Comparison of ENCODE assay signal across 23 mouse cellular contexts in genomic region chr10:12816530-12816929, GRCm38 (mm10). TPM values are rescaled to one million over a fixed set of nuclear protein-coding genes. Genes with fewer than 3 reads are reported as not detected.
DNase-seq lines count a peak whose midpoint lies in the region; ATAC-seq and TF ChIP-seq lines count a peak whose summit lies in the region.
"Had no signal": no experiment of that assay in that cellular context is flagged by ENCODE, and none has a peak within 500 bp of the region (broad histone marks: within the 10 kb centered on the region; RNA-seq: fewer than 3 reads in every experiment).

No protein-coding gene starts in this region.

- no peaks in the 10 kb centered on the region for H3K36me3 ChIP-seq in heart, embryonic 16.5 days (ENCODE audit: control insufficient read depth, insufficient read depth)
- no peaks in the 10 kb centered on the region for H3K36me3 ChIP-seq in lung, postnatal 0 days (ENCODE audit: insufficient read depth, low read length)
- H3K36me3 ChIP-seq: intestine, embryonic 15.5 days; limb, embryonic 12.5 days; midbrain, embryonic 15.5 days had no signal

- no peak overlapping the region for H3K9ac ChIP-seq in heart, embryonic 16.5 days (ENCODE audit: low read length)
- no peak overlapping the region for H3K9ac ChIP-seq in lung, postnatal 0 days (replicated peaks; ENCODE audit: low read depth)
- H3K9ac ChIP-seq: forebrain, embryonic 13.5 days; intestine, embryonic 15.5 days; limb, embryonic 12.5 days; midbrain, embryonic 15.5 days had no signal

- peak overlapping the region; percentile 65; the same call in 1 of the 2 replicates for H3K27ac ChIP-seq in heart, embryonic 16.5 days (ENCODE audit: low read length)
- no peak overlapping the region for H3K27ac ChIP-seq in lung, postnatal 0 days (ENCODE audit: low read length)
- H3K27ac ChIP-seq in brown adipose tissue, adult 24 weeks (replicated peaks; ENCODE audit: low read depth, low read length): peak overlapping the region; percentile 12; the same call in 1 of the 2 replicates
- H3K27ac ChIP-seq: forebrain, embryonic 13.5 days; intestine, embryonic 15.5 days; kidney, postnatal 0 days; limb, embryonic 12.5 days; macrophage; midbrain, embryonic 15.5 days had no signal

- ATAC-seq in heart, embryonic 16.5 days (replicated peaks; ENCODE audit: extremely low read depth, insufficient read depth, low FRiP score): no peak
- ATAC-seq in lung, postnatal 0 days: no peak

- no peak for TF ChIP-seq EP300 in lung, postnatal 0 days (IDR thresholded peaks at IDR 0.05)

- no peaks in the 10 kb centered on the region for H3K9me3 ChIP-seq in heart, embryonic 16.5 days (replicated peaks; ENCODE audit: control insufficient read depth, low read length)
- no peaks in the 10 kb centered on the region for H3K9me3 ChIP-seq in lung, postnatal 0 days (ENCODE audit: low read length)
- H3K9me3 ChIP-seq: forebrain, embryonic 13.5 days; intestine, embryonic 15.5 days; limb, embryonic 12.5 days; midbrain, embryonic 15.5 days had no signal

- intact Hi-C loops in left cerebral cortex, postnatal 4 days (cut with DNase I): no loop called here

- H3K27me3 ChIP-seq in heart, embryonic 16.5 days (ENCODE audit: control insufficient read depth, insufficient read depth, low read length): no peaks in the 10 kb centered on the region
- H3K27me3 ChIP-seq in lung, postnatal 0 days (replicated peaks; ENCODE audit: insufficient read depth, low read length): no peaks in the 10 kb centered on the region
- H3K27me3 ChIP-seq: forebrain, embryonic 13.5 days; intestine, embryonic 15.5 days; limb, embryonic 12.5 days; midbrain, embryonic 15.5 days had no signal

- TF ChIP-seq CTCF in lung, postnatal 0 days (IDR thresholded peaks at IDR 0.05): no peak

- H3K4me2 ChIP-seq in heart, embryonic 16.5 days (ENCODE audit: low read depth, low read length): no peak overlapping the region
- no peak overlapping the region for H3K4me2 ChIP-seq in lung, postnatal 0 days (replicated peaks; ENCODE audit: low read depth, low read length)
- H3K4me2 ChIP-seq: forebrain, embryonic 13.5 days; intestine, embryonic 15.5 days; limb, embryonic 12.5 days; liver, embryonic 11.5 days; midbrain, embryonic 15.5 days had no signal

- peaks cover 34% of the 10 kb centered on the region for H3K4me1 ChIP-seq in heart, embryonic 16.5 days (ENCODE audit: control insufficient read depth, insufficient read depth, low read length)
- peaks cover 4% of the 10 kb centered on the region; the same call in 1 of the 2 replicates for H3K4me1 ChIP-seq in lung, postnatal 0 days (ENCODE audit: insufficient read depth, low read depth, low read length)
- peaks cover 24% of the 10 kb centered on the region for H3K4me1 ChIP-seq in brown adipose tissue, adult 24 weeks (ENCODE audit: control insufficient read depth, insufficient read depth, insufficient read length, low read length)
- H3K4me1 ChIP-seq: intestine, embryonic 15.5 days; midbrain, embryonic 15.5 days had no signal

- 87% methylated on average over 6 of the region's 6 CpGs for WGBS in heart, embryonic 16.5 days
- WGBS in lung, postnatal 0 days: 75% methylated on average over 6 of the region's 6 CpGs

- DNase-seq in heart, adult 9 months (ENCODE audit: low spot score in 2 of 2): no peak
- peak; percentile 61 for DNase-seq in lung, postnatal 0 days (ENCODE audit: low spot score)
- DNase-seq in lung, postnatal 25 days (ENCODE audit: low spot score): no peak
- no peak for DNase-seq in left cerebral cortex, postnatal 4 days
- DNase-seq in cerebellum, postnatal 10 days: no peak
- DNase-seq: adrenal gland, postnatal 25 days; cerebellum, adult 18-20 months; cerebellum, postnatal 14 days; gastrocnemius, postnatal 14 days; heart, adult 18-20 months; heart, postnatal 14 days; kidney, adult 8-10 months; layer of hippocampus, adult 9-11 months; thymus, postnatal 4 days had no signal

- H3K4me3 ChIP-seq in heart, embryonic 16.5 days (ENCODE audit: low read length): no peak overlapping the region
- no peak overlapping the region for H3K4me3 ChIP-seq in lung, postnatal 0 days (ENCODE audit: low read depth, low read length)
- H3K4me3 ChIP-seq in brown adipose tissue, adult 24 weeks (ENCODE audit: insufficient read depth, low read depth, low read length): no peak overlapping the region
- H3K4me3 ChIP-seq: forebrain, embryonic 13.5 days; intestine, embryonic 15.5 days; limb, embryonic 12.5 days; midbrain, embryonic 15.5 days had no signal

RNA-seq across cellular contexts. Expression of gene Utrn, which starts 52.6 kb away (rescaled TPM):
- polyA plus RNA-seq in heart, embryonic 16.5 days (2015; fragmentation: Nextera tagmentation; extraction: Ambion mirVana): 65.7 and 66.8 TPM in 2 replicates
- polyA plus RNA-seq in lung, postnatal 0 days (2015; fragmentation: Nextera tagmentation; extraction: Ambion mirVana): 88.4 and 107 TPM in 2 replicates
- polyA plus RNA-seq in brown adipose tissue, adult 24 weeks (2012; ENCODE audit: insufficient read depth, insufficient read length, missing spikeins): 27.9 and 42.7 TPM in 2 replicates
- 10 to 100 TPM; 32.1 to 34.6 TPM for total RNA-seq in left cerebral cortex, postnatal 4 days (2021)
